Mouse (Mus musculus) midbrain, embryonic 14.5 days (tissue): Measurements from ENCODE around the gene Olfr1044. TPM values are rescaled to one million over a fixed set of nuclear protein-coding genes. Genes with fewer than 3 reads are reported as not detected.

Experiments used
- ATAC-seq: fragments of 200-750 bp; cut with Nextera tagmentation; 2 replicates; pipeline ENCODE4 v1.8.0; 2017; ENCODE audit warnings: moderate number of reproducible peaks, moderate library complexity; ENCODE audit not compliant: low FRiP score, low TSS enrichment
- DNase-seq: peaks from one replicate; pipeline ENCODE4 v3.0.0-alpha.2; 2015
- H3K27ac ChIP-seq: fragments of 300-500 bp; sonication (generic); replicated peaks from 2 replicates; pipeline ENCODE4 v1.5.1; 2014; ENCODE audit warnings: mild to moderate bottlenecking, low read depth, low read length, moderate library complexity
- H3K27me3 ChIP-seq: fragments of 300-500 bp; sonication (generic); 2 replicates; pipeline ENCODE4 v1.6.1; 2014; ENCODE audit warnings: low read length, control low read depth, mixed read lengths; ENCODE audit not compliant: control insufficient read depth, insufficient read depth
- H3K36me3 ChIP-seq: fragments of 300-500 bp; sonication (generic); 2 replicates; pipeline ENCODE4 v1.6.1; 2014; ENCODE audit warnings: low read length, control low read depth; ENCODE audit not compliant: control insufficient read depth, insufficient read depth
- H3K4me1 ChIP-seq: fragments of 300-500 bp; sonication (generic); 2 replicates; pipeline ENCODE4 v1.6.1; 2014; ENCODE audit warnings: mild to moderate bottlenecking, antibody characterized with exemption, low read length, control low read depth; ENCODE audit not compliant: control insufficient read depth, insufficient read depth
- H3K4me2 ChIP-seq: fragments of 300-500 bp; sonication (generic); 2 replicates; pipeline ENCODE4 v1.6.1; 2014; ENCODE audit warnings: mild to moderate bottlenecking, low read length, moderate library complexity
- H3K4me3 ChIP-seq: fragments of 300-500 bp; sonication (generic); replicated peaks from 2 replicates; pipeline ENCODE4 v1.5.1; 2014; ENCODE audit warnings: low read depth, low read length
- H3K9ac ChIP-seq: fragments of 300-500 bp; sonication (generic); replicated peaks from 2 replicates; pipeline ENCODE4 v1.6.1; 2014; ENCODE audit warnings: mild to moderate bottlenecking, low read length, moderate library complexity
- H3K9me3 ChIP-seq: fragments of 300-500 bp; sonication (generic); 2 replicates; pipeline ENCODE4 v1.6.1; 2016; ENCODE audit warnings: low read length, control low read depth, mixed read lengths; ENCODE audit not compliant: control insufficient read depth
- WGBS: fragments of 180-500 bp; shearing (Covaris S2); extraction: QIAGEN DNeasy Blood & Tissue Kit; methylation state at CpG from one replicate; pipeline ENCODE4 v1.1.7; 2014; 5-methylcytosine and 5-hydroxymethylcytosine counted together
- polyA plus RNA-seq: library from polyadenylated mRNA; unstranded; fragments of >200 nt; fragmentation: Nextera tagmentation; extraction: Ambion mirVana; gene quantifications from 2 replicates; pipeline ENCODE4 v1.2.1, GENCODE M21; 2014

The Olfr1044 gene
- polyA plus RNA-seq, 1 experiment from 2014 or later: not detected

- Histone ChIP-seq H3K9ac (no peak within 1 kb of the TSS), H3K9me3 (no peaks in the 10 kb centered on the region), H3K4me1 (no peaks in the 10 kb centered on the region), H3K27me3 (no peaks in the 10 kb centered on the region), H3K4me2 (no peak within 1 kb of the TSS), H3K27ac (no peak within 1 kb of the TSS), H3K4me3 (no peak within 1 kb of the TSS), H3K36me3 (no peaks in the 10 kb centered on the region)
- 82% methylated on average over 1 of the region's 1 CpGs for WGBS
- ATAC-seq (no peak), DNase-seq (no peak)
These were observed 31.0 kb downstream of the Olfr1044 start, which contains the start of gene Olfr1040 for GRCm38 (mm10) chr2:86146632-86147031. TSS of gene Olfr1040 (minus strand) at chr2:86146732.

GRCm38 (mm10) chr2:86135828-86136227 is 41.8 kb downstream of the Olfr1044 start, which contains the start of gene Olfr1039:
TSS of gene Olfr1039 (minus strand) at chr2:86135928.
- 94% methylated on average over 1 of the region's 1 CpGs for WGBS
- H3K4me1 ChIP-seq: no peaks in the 10 kb centered on the region
- H3K36me3 ChIP-seq: no peaks in the 10 kb centered on the region
- H3K27ac ChIP-seq: no peak within 1 kb of the TSS
- no peaks in the 10 kb centered on the region for H3K27me3 ChIP-seq
- H3K9ac ChIP-seq: no peak within 1 kb of the TSS
- no peak within 1 kb of the TSS for H3K4me2 ChIP-seq
- ATAC-seq (no peak), DNase-seq (no peak)
- no peaks in the 10 kb centered on the region for H3K9me3 ChIP-seq
- H3K4me3 ChIP-seq: no peak within 1 kb of the TSS

Other genes starting within 250 kb of the Olfr1044 start
- gene Olfr1028, start 227.4 kb downstream of the Olfr1044 start, polyA plus RNA-seq: not detected in 2 replicates
- gene Olfr1029, start 203.9 kb downstream of the Olfr1044 start, polyA plus RNA-seq: not detected in 2 replicates
- not detected in 2 replicates for gene Olfr1030, start 198.5 kb downstream of the Olfr1044 start, polyA plus RNA-seq
- gene Olfr1031, start 187.5 kb downstream of the Olfr1044 start, polyA plus RNA-seq: not detected in 2 replicates
- gene Olfr1032, start 172.3 kb downstream of the Olfr1044 start, polyA plus RNA-seq: not detected in 2 replicates
- 0.63 TPM in 1 of 2 replicates, not detected in the other for gene Olfr1033, start 157.2 kb downstream of the Olfr1044 start, polyA plus RNA-seq
- gene Olfr1034, start 132.0 kb downstream of the Olfr1044 start, polyA plus RNA-seq: not detected in 2 replicates
- gene Olfr1036, start 103.8 kb downstream of the Olfr1044 start, polyA plus RNA-seq: not detected in 2 replicates
- gene Olfr1037, start 90.4 kb downstream of the Olfr1044 start, polyA plus RNA-seq: not detected in 2 replicates
- not detected in 2 replicates for gene Olfr1039, start 41.9 kb downstream of the Olfr1044 start, polyA plus RNA-seq
- gene Olfr1040, start 31.1 kb downstream of the Olfr1044 start, polyA plus RNA-seq: not detected in 2 replicates
- gene Olfr1042, start 16.0 kb downstream of the Olfr1044 start, polyA plus RNA-seq: not detected in 2 replicates
- gene Olfr1043, start 10.3 kb downstream of the Olfr1044 start, polyA plus RNA-seq: not detected in 2 replicates
- gene Olfr52, start 7.9 kb upstream of the Olfr1044 start, polyA plus RNA-seq: not detected in 2 replicates
- not detected in 2 replicates for gene Olfr1045, start 25.2 kb upstream of the Olfr1044 start, polyA plus RNA-seq
- not detected in 2 replicates for gene Olfr1046, start 41.5 kb upstream of the Olfr1044 start, polyA plus RNA-seq
- gene Olfr1047, start 53.6 kb upstream of the Olfr1044 start, polyA plus RNA-seq: not detected in 2 replicates
- not detected in 2 replicates for gene Olfr1048, start 62.5 kb upstream of the Olfr1044 start, polyA plus RNA-seq
- gene Olfr1049, start 80.5 kb upstream of the Olfr1044 start, polyA plus RNA-seq: not detected in 2 replicates
- gene Olfr1051, start 101.3 kb upstream of the Olfr1044 start, polyA plus RNA-seq: not detected in 2 replicates
- gene Olfr1052, start 114.6 kb upstream of the Olfr1044 start, polyA plus RNA-seq: not detected in 2 replicates
- not detected in 2 replicates for gene Olfr1053, start 137.5 kb upstream of the Olfr1044 start, polyA plus RNA-seq
- not detected in 2 replicates for gene Olfr1054, start 157.6 kb upstream of the Olfr1044 start, polyA plus RNA-seq
- gene Olfr1055, start 172.5 kb upstream of the Olfr1044 start, polyA plus RNA-seq: not detected in 2 replicates
- gene Olfr1056, start 184.6 kb upstream of the Olfr1044 start, polyA plus RNA-seq: not detected in 2 replicates
- not detected in 2 replicates for gene Olfr1057, start 200.6 kb upstream of the Olfr1044 start, polyA plus RNA-seq
- gene Olfr1058, start 210.7 kb upstream of the Olfr1044 start, polyA plus RNA-seq: not detected in 2 replicates
- gene Olfr1061, start 236.2 kb upstream of the Olfr1044 start, polyA plus RNA-seq: not detected in 2 replicates
- gene Olfr1062, start 248.9 kb upstream of the Olfr1044 start, polyA plus RNA-seq: not detected in 2 replicates